ENCODE assay signal across 18 mouse cellular contexts in the genomic region with DNA sequence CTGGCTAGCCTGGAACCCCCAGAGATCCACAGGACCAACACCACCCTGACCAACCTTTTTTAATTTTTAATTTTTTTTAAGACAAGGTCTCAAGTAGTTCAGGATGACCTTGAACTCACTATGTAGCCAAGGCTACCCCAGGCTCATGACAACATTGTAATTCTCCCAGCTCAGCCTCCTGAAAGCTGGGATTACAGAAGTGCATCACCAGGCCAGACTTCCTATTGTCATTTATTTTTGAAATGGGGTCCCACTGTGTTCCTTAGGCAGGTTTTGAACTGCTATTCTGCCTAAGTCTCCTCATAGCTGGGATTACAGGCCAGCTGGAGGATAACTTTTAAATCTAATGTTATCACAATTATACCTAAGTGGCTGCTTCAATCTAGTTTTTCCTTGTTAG. TPM values are rescaled to one million over a fixed set of nuclear protein-coding genes. Genes with fewer than 3 reads are reported as not detected.
DNase-seq lines count a peak whose midpoint lies in the region; ATAC-seq and TF ChIP-seq lines count a peak whose summit lies in the region.
"Had no signal": no experiment of that assay in that cellular context is flagged by ENCODE, and none has a peak within 500 bp of the region (broad histone marks: within the 10 kb centered on the region; RNA-seq: fewer than 3 reads in every experiment).

No protein-coding gene starts in this region.

- no peak for ATAC-seq in forebrain, embryonic 11.5 days (replicated peaks; ENCODE audit: low FRiP score)
- ATAC-seq in liver, embryonic 11.5 days (replicated peaks; ENCODE audit: low FRiP score), result no peak
- ATAC-seq in midbrain, embryonic 15.5 days (replicated peaks), result no peak
- no peak for ATAC-seq in stomach, postnatal 0 days (ENCODE audit: low FRiP score, low TSS enrichment)
- ATAC-seq: intestine, embryonic 15.5 days had no signal

- H3K9ac ChIP-seq in forebrain, embryonic 11.5 days (ENCODE audit: low read length), result no peak overlapping the region
- no peak overlapping the region for H3K9ac ChIP-seq in liver, embryonic 11.5 days (ENCODE audit: low read depth, low read length)
- no peak overlapping the region for H3K9ac ChIP-seq in midbrain, embryonic 15.5 days
- H3K9ac ChIP-seq in stomach, postnatal 0 days (ENCODE audit: low read length), result no peak overlapping the region
- H3K9ac ChIP-seq: intestine, embryonic 15.5 days; limb, embryonic 15.5 days had no signal

- no peak for TF ChIP-seq EP300 in stomach, postnatal 0 days (optimal IDR thresholded peaks at IDR 0.05)

- H3K27me3 ChIP-seq in forebrain, embryonic 10.5 days (ENCODE audit: poor library complexity, severe bottlenecking), result peaks cover 18% of the 10 kb centered on the region
- 0 out of 2 replicates have a peak, but pooled peaks cover 5% of the 10 kb centered on the region for H3K27me3 ChIP-seq in forebrain, embryonic 11.5 days (ENCODE audit: control insufficient read depth, insufficient read depth, low read length)
- H3K27me3 ChIP-seq in liver, embryonic 11.5 days (replicated peaks; ENCODE audit: control insufficient read depth, insufficient read depth, low read length), result no peaks in the 10 kb centered on the region
- H3K27me3 ChIP-seq in midbrain, embryonic 15.5 days (replicated peaks), result no peaks in the 10 kb centered on the region
- H3K27me3 ChIP-seq in stomach, postnatal 0 days (ENCODE audit: control insufficient read depth, insufficient read depth, low read length), result no peaks in the 10 kb centered on the region
- H3K27me3 ChIP-seq: intestine, embryonic 15.5 days; limb, embryonic 15.5 days had no signal

- H3K4me2 ChIP-seq in forebrain, embryonic 11.5 days (ENCODE audit: low read depth, low read length, severe bottlenecking), result no peak overlapping the region
- peak overlapping the region; percentile 19; the same call in 1 of the 2 replicates for H3K4me2 ChIP-seq in liver, embryonic 11.5 days
- peak overlapping the region; percentile 52 for H3K4me2 ChIP-seq in midbrain, embryonic 15.5 days
- H3K4me2 ChIP-seq in stomach, postnatal 0 days (replicated peaks; ENCODE audit: low read depth), result no peak overlapping the region

- no peak overlapping the region for H3K4me3 ChIP-seq in forebrain, embryonic 10.5 days
- no peak overlapping the region for H3K4me3 ChIP-seq in forebrain, embryonic 11.5 days (ENCODE audit: low read depth, low read length)
- H3K4me3 ChIP-seq in liver, embryonic 11.5 days (ENCODE audit: low read depth, low read length), result no peak overlapping the region
- peak overlapping the region; percentile 44; the same call in 1 of the 2 replicates for H3K4me3 ChIP-seq in midbrain, embryonic 15.5 days
- no peak overlapping the region for H3K4me3 ChIP-seq in stomach, postnatal 0 days (ENCODE audit: low read depth, low read length)

- no peaks in the 10 kb centered on the region for H3K36me3 ChIP-seq in forebrain, embryonic 10.5 days (replicated peaks)
- H3K36me3 ChIP-seq in forebrain, embryonic 11.5 days (ENCODE audit: control insufficient read depth, insufficient read depth, low read length), result no peaks in the 10 kb centered on the region
- H3K36me3 ChIP-seq in liver, embryonic 11.5 days (ENCODE audit: control insufficient read depth, insufficient read depth, low read length), result no peaks in the 10 kb centered on the region
- H3K36me3 ChIP-seq in midbrain, embryonic 15.5 days (replicated peaks), result no peaks in the 10 kb centered on the region
- H3K36me3 ChIP-seq in stomach, postnatal 0 days (ENCODE audit: control insufficient read depth, insufficient read depth, low read length), result no peaks in the 10 kb centered on the region
- H3K36me3 ChIP-seq: intestine, embryonic 15.5 days; limb, embryonic 15.5 days had no signal

- no peak for TF ChIP-seq CTCF in stomach, postnatal 0 days (IDR thresholded peaks at IDR 0.05; ENCODE audit: low read depth)

- 0 out of 2 replicates have a peak overlapping the region, but pooled peaks have one; percentile 62 for H3K27ac ChIP-seq in forebrain, embryonic 10.5 days
- H3K27ac ChIP-seq in forebrain, embryonic 11.5 days (ENCODE audit: low read depth, low read length), result no peak overlapping the region
- H3K27ac ChIP-seq in liver, embryonic 11.5 days (ENCODE audit: low read depth, low read length), result peak overlapping the region; percentile 72
- H3K27ac ChIP-seq in midbrain, embryonic 15.5 days, result no peak overlapping the region
- H3K27ac ChIP-seq in stomach, postnatal 0 days (replicated peaks), result no peak overlapping the region
- H3K27ac ChIP-seq: intestine, embryonic 15.5 days had no signal

- no peaks in the 10 kb centered on the region for H3K9me3 ChIP-seq in forebrain, embryonic 10.5 days
- no peaks in the 10 kb centered on the region for H3K9me3 ChIP-seq in forebrain, embryonic 11.5 days (ENCODE audit: control insufficient read depth, low read length)
- H3K9me3 ChIP-seq in liver, embryonic 11.5 days (ENCODE audit: control insufficient read depth, low read length), result no peaks in the 10 kb centered on the region
- H3K9me3 ChIP-seq in midbrain, embryonic 15.5 days, result no peaks in the 10 kb centered on the region
- no peaks in the 10 kb centered on the region for H3K9me3 ChIP-seq in stomach, postnatal 0 days (ENCODE audit: control insufficient read depth, low read length)
- H3K9me3 ChIP-seq: intestine, embryonic 15.5 days; limb, embryonic 15.5 days had no signal

- DNase-seq in forebrain, embryonic 10.5 days (ENCODE audit: extremely low spot score, low spot score), result no peak
- DNase-seq in forebrain, embryonic 11.5 days (ENCODE audit: low spot score), result no peak
- no peak for DNase-seq in liver, embryonic 11.5 days (ENCODE audit: low spot score)
- no peak for DNase-seq in liver
- peak; percentile 61 for DNase-seq in R1 (ENCODE audit: low read depth, low spot score)
- no peak for DNase-seq in stomach, postnatal 0 days (ENCODE audit: low spot score)
- DNase-seq in adrenal gland, postnatal 10 days, result no peak
- DNase-seq: heart, adult 18-20 months; heart, postnatal 10 days; kidney, postnatal 25 days; lung, postnatal 14 days; right cerebral cortex, postnatal 25 days; thymus, adult 2 months had no signal

- peaks cover 52% of the 10 kb centered on the region for H3K4me1 ChIP-seq in forebrain, embryonic 10.5 days
- peaks cover 6% of the 10 kb centered on the region; the same call in 1 of the 2 replicates for H3K4me1 ChIP-seq in forebrain, embryonic 11.5 days (replicated peaks; ENCODE audit: control insufficient read depth, insufficient read depth, low read length)
- peaks cover 45% of the 10 kb centered on the region for H3K4me1 ChIP-seq in liver, embryonic 11.5 days (replicated peaks; ENCODE audit: control insufficient read depth, insufficient read depth, low read length)
- peaks cover 31% of the 10 kb centered on the region for H3K4me1 ChIP-seq in midbrain, embryonic 15.5 days
- 0 out of 2 replicates have a peak, but pooled peaks cover 2% of the 10 kb centered on the region for H3K4me1 ChIP-seq in stomach, postnatal 0 days (replicated peaks; ENCODE audit: control insufficient read depth, insufficient read depth)

RNA-seq across cellular contexts. Expression of a gene that starts 39.5 kb away (rescaled TPM):
- polyA plus RNA-seq in forebrain, embryonic 10.5 days (2016; fragmentation: Nextera tagmentation; extraction: Ambion mirVana), result 67.3 and 70.7 TPM in 2 replicates
- 30.3 and 37.6 TPM in 2 replicates for polyA plus RNA-seq in forebrain, embryonic 11.5 days (2014; fragmentation: Nextera tagmentation; extraction: Ambion mirVana)
- 59.4 and 66.8 TPM in 2 replicates for polyA plus RNA-seq in liver, embryonic 11.5 days (2014; fragmentation: Nextera tagmentation; extraction: Ambion mirVana)
- polyA plus RNA-seq in midbrain, embryonic 15.5 days (2015; fragmentation: Nextera tagmentation; extraction: Ambion mirVana), result 34.6 and 36.8 TPM in 2 replicates
- polyA plus RNA-seq in stomach, postnatal 0 days (2015; fragmentation: Nextera tagmentation; extraction: Ambion mirVana), result 3.3 and 4.0 TPM in 2 replicates
- total RNA-seq in adrenal gland, postnatal 10 days (2021), result 10 to 100 TPM; 10.1 to 12.9 TPM

RNA-seq across cellular contexts. Expression of a gene that starts 54.6 kb away (rescaled TPM):
- 0.15 and 0.47 TPM in 2 replicates for polyA plus RNA-seq in forebrain, embryonic 10.5 days (2016; fragmentation: Nextera tagmentation; extraction: Ambion mirVana)
- 0.31 TPM in 1 of 2 replicates, not detected in the other for polyA plus RNA-seq in forebrain, embryonic 11.5 days (2014; fragmentation: Nextera tagmentation; extraction: Ambion mirVana)
- polyA plus RNA-seq in liver, embryonic 11.5 days (2014; fragmentation: Nextera tagmentation; extraction: Ambion mirVana), result 0.08 and 0.09 TPM in 2 replicates
- 0.13 and 0.28 TPM in 2 replicates for polyA plus RNA-seq in midbrain, embryonic 15.5 days (2015; fragmentation: Nextera tagmentation; extraction: Ambion mirVana)
- polyA plus RNA-seq in stomach, postnatal 0 days (2015; fragmentation: Nextera tagmentation; extraction: Ambion mirVana), result 0.06 and 0.07 TPM in 2 replicates
- not detected for total RNA-seq in adrenal gland, postnatal 10 days (2021)
- total RNA-seq: gastrocnemius, adult 18-20 months; heart, adult 18-20 months; heart, postnatal 10 days; layer of hippocampus, postnatal 25 days had no signal

RNA-seq across cellular contexts. Expression of a gene that starts 57.8 kb away (rescaled TPM):
- polyA plus RNA-seq in forebrain, embryonic 10.5 days (2016; fragmentation: Nextera tagmentation; extraction: Ambion mirVana), result 2.2 and 2.3 TPM in 2 replicates
- polyA plus RNA-seq in forebrain, embryonic 11.5 days (2014; fragmentation: Nextera tagmentation; extraction: Ambion mirVana), result 5.0 and 5.4 TPM in 2 replicates
- polyA plus RNA-seq in liver, embryonic 11.5 days (2014; fragmentation: Nextera tagmentation; extraction: Ambion mirVana), result 3.8 and 4.0 TPM in 2 replicates
- polyA plus RNA-seq in midbrain, embryonic 15.5 days (2015; fragmentation: Nextera tagmentation; extraction: Ambion mirVana), result 8.3 and 9.1 TPM in 2 replicates
- polyA plus RNA-seq in stomach, postnatal 0 days (2015; fragmentation: Nextera tagmentation; extraction: Ambion mirVana), result 3.0 and 3.5 TPM in 2 replicates
- 10 to 100 TPM; 16.7 to 18.5 TPM for total RNA-seq in adrenal gland, postnatal 10 days (2021)

Comparison
In these comparisons a context has a peak if more than half of its experiments do, and no peak if none do; other contexts are left out.
1. H3K27ac ChIP-seq: peak in forebrain, embryonic 10.5 days (single experiment) and liver, embryonic 11.5 days (single experiment); none in forebrain, embryonic 11.5 days (single experiment), midbrain, embryonic 15.5 days (single experiment) and stomach, postnatal 0 days (single experiment).
2. H3K4me2 ChIP-seq: peak in liver, embryonic 11.5 days (single experiment) and midbrain, embryonic 15.5 days (single experiment); none in forebrain, embryonic 11.5 days (single experiment) and stomach, postnatal 0 days (single experiment).